Mouse (Mus musculus) right cerebral cortex, postnatal 10 days (tissue): ENCODE data around the gene Xpo6.

Experiments
- DNase-seq, 2 experiments: peaks; one replicate each; pipeline ENCODE4 v3.0.0; 2021; ENCODE audit warnings: low spot score in 2 of 2

The Xpo6 gene

DNA sequence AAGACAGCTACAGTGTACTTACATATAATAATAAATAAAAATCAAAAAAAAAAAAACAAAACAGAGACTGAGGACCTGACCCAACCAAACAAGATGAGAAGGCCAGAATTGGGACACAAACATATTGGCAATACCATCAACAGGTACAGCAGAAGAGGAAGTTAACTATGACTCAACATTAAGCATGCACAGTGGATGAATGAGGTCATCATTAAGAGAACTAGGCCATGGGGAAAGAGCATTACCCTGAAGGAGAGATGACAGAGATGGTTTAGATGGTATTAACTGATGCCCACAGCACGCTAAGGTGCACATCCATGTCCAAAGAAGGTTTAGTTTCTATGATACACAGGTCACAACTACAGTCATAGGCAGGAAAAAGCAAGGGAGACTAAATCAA lies 6.1 kb downstream of the Xpo6 start:
- no peak for DNase-seq

DNA sequence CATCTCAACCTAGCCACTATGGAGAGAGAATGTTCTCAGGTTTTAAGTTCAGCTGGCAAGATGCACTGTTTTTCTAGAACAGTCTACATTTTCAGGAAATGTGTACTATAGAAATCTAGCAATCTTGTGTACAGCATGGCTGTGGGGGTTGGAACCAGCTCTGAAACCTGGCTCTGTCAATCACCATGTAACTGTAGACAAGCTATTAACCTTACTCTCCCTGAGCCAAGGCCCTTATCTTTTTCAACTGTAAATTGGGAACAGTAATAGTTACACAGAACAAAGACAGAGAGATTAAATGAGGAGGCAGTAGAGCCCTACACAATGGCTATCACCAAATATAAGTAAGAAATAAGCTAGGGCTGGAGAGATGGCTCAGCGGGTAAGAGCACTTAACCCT lies 8.8 kb downstream of the Xpo6 start:
- DNase-seq: no peak

DNA sequence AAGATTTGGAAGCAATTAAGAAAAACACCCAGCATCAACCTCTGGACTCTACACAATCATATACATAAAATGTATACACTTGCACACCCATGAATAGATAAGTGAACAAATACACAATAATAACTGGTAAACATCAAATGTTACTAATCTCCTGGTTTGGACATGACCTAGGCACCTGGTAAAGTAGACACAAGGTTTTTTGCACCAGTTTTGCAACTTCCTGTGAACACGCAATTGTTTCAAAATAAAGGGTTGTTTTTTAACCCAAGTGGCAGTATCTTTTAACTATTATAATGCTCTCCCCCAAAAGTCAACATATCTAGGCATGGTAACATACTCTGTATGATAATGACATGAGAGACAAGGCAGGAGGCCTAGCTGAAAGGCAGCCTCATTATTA lies 10.8 kb downstream of the Xpo6 start:
- no peak for DNase-seq

- no peak for DNase-seq
These were observed 14.3 kb downstream of the Xpo6 start for GRCm38 (mm10) chr7:126185999-126186398.

DNA sequence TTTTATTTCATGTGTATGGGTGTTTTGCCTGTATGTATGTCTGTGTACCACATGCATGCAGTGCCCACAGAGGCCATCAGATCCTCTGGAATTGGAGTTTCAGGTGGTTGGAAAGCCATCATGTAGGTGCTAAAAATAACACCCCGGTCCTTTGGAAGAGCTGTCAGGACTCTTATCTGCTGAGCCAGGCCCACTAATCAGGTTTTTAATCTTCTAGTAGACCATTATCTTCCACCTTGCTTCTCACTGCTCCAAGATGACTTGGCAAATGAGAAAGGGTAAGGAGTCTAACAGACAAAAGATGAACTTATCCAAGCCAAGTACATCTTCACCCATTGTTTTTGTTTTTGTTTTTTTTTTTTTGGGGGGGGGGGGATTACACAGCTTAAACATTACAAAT lies 16.7 kb downstream of the Xpo6 start:
- no peak for DNase-seq

DNA sequence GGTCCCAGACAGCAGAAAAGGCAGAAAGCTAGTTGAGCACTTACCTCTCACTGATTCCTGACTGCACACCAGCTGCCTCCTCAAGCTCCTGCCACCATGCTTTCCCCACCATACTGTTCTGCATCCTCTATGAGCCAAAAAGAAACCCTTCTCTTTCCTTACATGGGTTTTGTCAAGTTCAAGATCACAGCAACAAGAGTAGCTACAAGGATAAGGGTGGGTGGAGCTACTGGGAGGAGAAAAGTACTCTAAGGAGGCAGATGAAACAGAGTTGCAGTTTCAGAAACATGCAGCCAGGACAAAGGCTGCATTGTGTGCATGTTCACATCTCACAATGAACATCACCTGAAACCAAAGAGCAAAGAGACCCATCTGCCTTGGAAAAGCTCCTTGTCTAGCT lies 18.8 kb downstream of the Xpo6 start:
- no peak for DNase-seq

GRCm38 (mm10) chr7:126180956-126181355 lies 19.3 kb downstream of the Xpo6 start:
- no peak for DNase-seq

DNA sequence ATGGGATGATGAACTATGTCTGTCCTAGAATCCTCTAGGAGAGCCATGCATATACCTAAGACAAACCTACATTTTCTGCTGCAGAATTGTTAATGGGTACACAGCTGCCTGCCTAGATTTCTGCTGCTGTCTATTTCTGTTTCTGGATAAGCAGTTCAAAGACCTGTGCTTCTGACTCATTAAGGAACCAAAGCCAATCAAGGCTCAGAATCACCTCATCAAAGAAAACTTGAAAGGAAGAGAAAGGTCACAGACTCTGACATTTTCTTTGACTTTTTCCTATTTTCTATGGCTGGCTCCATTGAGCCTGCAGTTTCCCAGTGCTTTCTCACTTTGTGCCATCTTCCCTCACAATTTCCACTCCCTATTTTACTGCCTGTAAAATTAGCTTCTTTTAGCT lies 21.5 kb downstream of the Xpo6 start:
- no peak for DNase-seq

DNA sequence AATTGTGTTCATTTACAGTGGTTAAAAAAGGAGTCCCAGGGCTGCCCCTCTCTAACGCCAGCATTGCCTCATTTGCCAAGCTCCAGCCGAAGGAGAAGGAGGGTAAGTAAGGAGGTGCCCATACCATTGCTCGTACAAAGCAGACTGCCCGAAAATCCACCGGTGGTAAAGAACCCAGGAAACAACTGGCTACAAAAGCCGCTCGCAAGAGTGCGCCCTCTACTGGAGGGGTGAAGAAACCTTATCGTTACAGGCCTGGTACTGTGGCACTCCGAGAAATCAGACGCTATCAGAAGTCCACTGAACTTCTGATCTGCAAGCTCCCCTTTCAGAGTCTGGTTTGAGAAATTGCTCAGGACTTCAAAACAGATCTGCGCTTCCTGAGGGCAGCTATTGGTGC lies 24.3 kb downstream of the Xpo6 start:
- DNase-seq: no peak

- DNase-seq: no peak
These were observed 24.8 kb downstream of the Xpo6 start for GRCm38 (mm10) chr7:126175456-126175855.

GRCm38 (mm10) chr7:126174863-126175262 lies 25.4 kb downstream of the Xpo6 start:
- DNase-seq: no peak

DNA sequence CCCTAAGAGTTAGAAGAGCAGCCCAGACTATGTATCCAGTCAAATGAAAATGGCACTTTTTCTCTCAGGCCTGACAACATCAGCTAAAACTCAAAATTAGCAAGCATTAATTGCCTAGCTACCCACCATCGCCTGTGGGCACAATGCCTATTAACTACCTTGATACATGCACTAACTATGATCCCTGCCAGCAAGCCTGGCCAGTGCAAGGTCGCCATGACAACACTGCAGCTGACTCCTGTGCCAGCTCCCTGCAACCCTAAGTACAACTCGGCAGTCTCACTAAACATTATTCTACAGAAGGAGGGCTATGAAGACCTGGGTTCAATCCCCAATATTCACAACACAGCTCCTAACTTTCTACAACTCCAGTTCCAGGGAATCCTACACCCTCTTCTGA lies 28.3 kb downstream of the Xpo6 start:
- no peak for DNase-seq

GRCm38 (mm10) chr7:126168584-126168983 lies 31.7 kb downstream of the Xpo6 start:
- no peak for DNase-seq

DNA sequence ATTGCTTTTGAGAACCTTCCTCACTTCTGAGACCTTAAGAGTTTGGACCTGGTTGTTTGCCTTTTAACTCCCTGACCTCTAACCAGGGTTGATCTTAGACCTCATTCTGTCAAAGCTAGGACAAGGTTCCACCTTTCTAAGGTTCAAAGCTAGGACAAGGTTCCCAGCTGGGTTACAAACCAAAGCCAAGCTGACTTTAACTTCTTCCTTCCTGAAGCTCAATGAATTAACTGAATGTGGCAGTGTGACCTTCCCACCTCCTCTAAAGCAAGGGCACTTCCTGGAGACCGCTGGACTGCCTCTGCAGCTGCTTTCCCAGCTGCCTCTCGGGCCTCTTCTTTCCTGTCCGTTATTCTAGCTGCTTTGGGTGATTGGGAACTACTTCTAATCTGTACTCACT lies 32.9 kb downstream of the Xpo6 start:
- DNase-seq: no peak

DNA sequence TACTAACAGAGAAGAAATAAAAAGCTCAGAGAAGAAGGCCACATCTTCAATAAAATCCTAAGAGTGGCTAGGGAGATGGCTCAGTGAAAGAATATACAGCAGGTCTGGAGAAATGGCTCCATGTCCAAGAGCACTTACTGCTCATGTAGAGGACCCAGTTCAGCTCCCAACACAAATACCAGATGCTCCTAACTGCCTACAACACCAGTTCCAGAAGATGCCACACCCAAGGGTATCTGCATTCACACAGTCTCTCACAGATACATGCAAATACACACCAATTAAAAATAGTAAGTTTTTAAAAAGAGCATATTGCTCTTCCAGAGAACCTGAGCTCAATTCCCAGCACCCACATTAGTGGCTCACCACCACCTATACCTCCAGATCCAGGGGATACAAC lies 33.7 kb downstream of the Xpo6 start:
- no peak for DNase-seq

- no peak for DNase-seq
These were observed 42.1 kb downstream of the Xpo6 start for GRCm38 (mm10) chr7:126158238-126158637.

- DNase-seq: no peak
These were observed 44.6 kb downstream of the Xpo6 start for GRCm38 (mm10) chr7:126155746-126156145.

DNA sequence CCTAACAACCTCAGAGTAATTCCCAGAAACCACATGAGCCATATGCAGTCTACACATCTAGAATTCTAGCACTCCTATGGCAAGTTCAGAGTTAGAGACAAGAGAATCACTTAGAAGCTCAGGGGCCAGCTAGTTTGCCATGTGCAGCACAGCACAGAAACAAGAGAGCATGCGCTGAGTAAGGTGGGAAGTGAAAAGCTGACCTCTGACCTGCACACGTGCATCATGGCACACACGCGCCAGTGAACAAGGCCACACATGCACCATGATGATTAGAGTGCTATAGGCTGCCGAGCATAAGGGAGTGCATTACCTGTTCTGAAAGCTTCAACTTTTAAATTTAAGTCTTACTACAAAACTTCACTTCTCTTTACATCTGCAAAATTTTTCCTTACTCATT lies 45.6 kb downstream of the Xpo6 start:
- DNase-seq: no peak

DNA sequence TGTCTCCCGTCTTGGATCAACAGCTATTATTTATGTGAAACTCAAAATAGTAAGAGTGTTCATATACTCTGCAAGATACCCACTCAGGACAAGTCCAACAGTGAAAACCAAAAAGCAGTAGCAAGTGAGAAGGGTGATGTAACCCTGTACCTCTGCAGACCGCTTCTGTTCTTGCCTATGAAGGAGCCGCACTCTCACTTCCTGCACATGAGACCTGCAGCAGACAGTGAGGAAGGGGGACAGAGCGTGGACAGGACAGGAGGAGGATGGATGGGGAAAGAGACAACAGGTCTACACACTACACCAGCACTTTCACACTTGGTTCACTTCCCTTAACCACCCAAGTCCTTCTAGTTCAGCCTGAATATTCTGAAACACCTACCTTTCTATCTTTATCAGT lies 48.0 kb downstream of the Xpo6 start:
- no peak for DNase-seq

GRCm38 (mm10) chr7:126146156-126146555 lies 54.1 kb downstream of the Xpo6 start:
- DNase-seq: no peak

- no peak for DNase-seq
These were observed 55.9 kb downstream of the Xpo6 start for GRCm38 (mm10) chr7:126144364-126144763.

DNA sequence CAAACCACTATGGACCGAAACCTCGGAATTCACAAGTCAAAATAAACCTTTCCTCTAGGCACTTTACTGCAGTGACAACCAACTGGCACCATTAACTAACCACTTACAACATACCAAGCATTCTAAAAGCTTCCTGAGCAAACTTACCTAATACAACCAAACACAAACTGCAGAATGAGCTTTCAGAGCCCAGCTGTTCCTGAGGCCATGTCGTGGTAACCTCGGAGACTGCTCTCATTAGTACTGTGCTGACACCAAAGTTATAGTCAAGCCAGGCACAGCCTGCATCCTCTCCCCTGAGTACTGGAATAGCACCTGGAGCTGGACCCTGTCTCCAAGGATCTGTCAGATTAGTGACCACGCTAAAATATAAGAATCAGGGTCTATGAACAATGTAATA lies 62.5 kb downstream of the Xpo6 start:
- DNase-seq: no peak

GRCm38 (mm10) chr7:126135391-126135790 lies 64.9 kb downstream of the Xpo6 start:
- DNase-seq: no peak

GRCm38 (mm10) chr7:126134634-126135321 lies 65.5 kb downstream of the Xpo6 start:
- DNase-seq: no peak
